Mouse (Mus musculus) ES-E14 (cell line): Measurements from ENCODE around the gene Ppm1l.

Source experiments
- CHD2 ChIP-seq: IDR thresholded peaks from 2 replicates; pipeline ENCODE4 v1.6.1; 2014; ENCODE audit warnings: mild to moderate bottlenecking, low read depth, low read length, inconsistent platforms
- HCFC1 ChIP-seq: IDR thresholded peaks from 2 replicates; pipeline ENCODE4 v1.6.1; 2012; ENCODE audit warnings: low read length, inconsistent platforms, borderline replicate concordance; ENCODE audit not compliant: insufficient read depth

DNA sequence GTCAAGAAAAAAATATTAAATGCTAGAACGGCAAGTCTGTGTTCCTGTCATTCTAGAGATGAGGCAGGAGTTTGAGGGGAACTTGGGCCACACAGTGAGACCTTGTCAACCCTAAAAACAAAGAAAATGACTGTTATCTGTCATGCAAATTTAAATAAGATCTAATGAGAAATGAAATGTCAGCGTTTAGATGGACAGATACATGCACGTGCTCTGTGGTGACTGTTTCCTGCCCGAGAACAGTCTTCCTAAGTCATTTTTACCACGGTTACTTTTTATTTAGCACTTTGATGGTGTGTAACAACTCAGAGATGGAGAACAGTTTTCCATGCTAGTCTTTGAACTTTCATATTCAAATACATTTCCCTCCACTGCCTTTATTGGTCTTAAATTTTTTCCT, 40.1 kb downstream of the Ppm1l start:
- TF ChIP-seq HCFC1, result no peak
- TF ChIP-seq CHD2, result no peak
